Mouse (Mus musculus): ENCODE data around the gene Abca17. TPM values are rescaled to one million over a fixed set of nuclear protein-coding genes. Genes with fewer than 3 reads are reported as not detected.

Abca17 gene
- polyA plus RNA-seq, 1 experiment from 2014 or later: 0.16 TPM

GRCm38 (mm10) chr17:24359903-24360302 lies 9.0 kb upstream of the Abca17 start:
- 36% methylated on average over 2 of the region's 2 CpGs for whole genome bisulfite sequencing (ENCODE audit: missing documents)
- H3K79me2 ChIP-seq (ENCODE audit: inconsistent target): peaks cover 77% of the 10 kb centered on the region
- no peak overlapping the region for H3K4me3 ChIP-seq (ENCODE audit: inconsistent target)
- H3K36me3 ChIP-seq (ENCODE audit: inconsistent target): peaks cover 19% of the 10 kb centered on the region; the same call in 1 of the 2 replicates
- H3K27ac ChIP-seq: peak overlapping the region; percentile 21; the same call in 1 of the 2 replicates

- Histone ChIP-seq H3K79me2 (ENCODE audit: inconsistent target) (peaks cover 86% of the 10 kb centered on the region), H3K36me3 (ENCODE audit: inconsistent target) (peaks cover 11% of the 10 kb centered on the region; the same call in 1 of the 2 replicates), H3K27ac (no peak overlapping the region)
Observed at GRCm38 (mm10) chr17:24359006-24359405, 8.1 kb upstream of the Abca17 start.

GRCm38 (mm10) chr17:24355284-24355683 lies 4.4 kb upstream of the Abca17 start:
- Histone ChIP-seq H3K4me3 (ENCODE audit: inconsistent target) (no peak overlapping the region), H3K27ac (no peak overlapping the region), H3K79me2 (ENCODE audit: inconsistent target) (peaks cover 74% of the 10 kb centered on the region), H3K36me3 (ENCODE audit: inconsistent target) (peaks cover 10% of the 10 kb centered on the region; the same call in 1 of the 2 replicates)
- 98% methylated on average over 7 of the region's 8 CpGs for WGBS (ENCODE audit: missing documents)

More at GRCm38 (mm10) chr17:24359006-24359405, 8.1 kb upstream of the Abca17 start:
- no peak overlapping the region for H3K4me3 ChIP-seq (ENCODE audit: inconsistent target)
- WGBS (ENCODE audit: missing documents): 89% methylated on average over 8 of the region's 8 CpGs

GRCm38 (mm10) chr17:24353960-24354359 lies 3.1 kb upstream of the Abca17 start:
- WGBS (ENCODE audit: missing documents): 94% methylated on average over 3 of the region's 3 CpGs
- Histone ChIP-seq H3K79me2 (ENCODE audit: inconsistent target) (peaks cover 68% of the 10 kb centered on the region), H3K36me3 (ENCODE audit: inconsistent target) (peaks cover 10% of the 10 kb centered on the region; the same call in 1 of the 2 replicates), H3K4me3 (ENCODE audit: inconsistent target) (no peak overlapping the region), H3K27ac (no peak overlapping the region)

GRCm38 (mm10) chr17:24352370-24353194 lies 1.7 kb upstream of the Abca17 start:
- Histone ChIP-seq H3K79me2 (ENCODE audit: inconsistent target) (peaks cover 54% of the 10 kb centered on the region), H3K4me3 (ENCODE audit: inconsistent target) (peak overlapping the region; percentile 49), H3K36me3 (ENCODE audit: inconsistent target) (peaks cover 2% of the 10 kb centered on the region; the same call in 1 of the 2 replicates), H3K27ac (peak overlapping the region; percentile 43; the same call in 1 of the 2 replicates)
- 3% methylated on average over 36 of the region's 36 CpGs for WGBS (ENCODE audit: missing documents)

GRCm38 (mm10) chr17:24351760-24352357 lies 991 bp upstream of the Abca17 start, which contains the start of gene Abca3:
Gene Abca3, plus strand, starts transcription at chr17:24351950.
- WGBS (ENCODE audit: missing documents): 1% methylated on average over 55 of the region's 55 CpGs
- Histone ChIP-seq H3K4me3 (ENCODE audit: inconsistent target) (peak within 1 kb of the TSS; percentile 49), H3K36me3 (ENCODE audit: inconsistent target) (no peaks in the 10 kb centered on the region), H3K27ac (peak within 1 kb of the TSS; percentile 67), H3K79me2 (ENCODE audit: inconsistent target) (peaks cover 47% of the 10 kb centered on the region)

- peaks cover 32% of the 10 kb centered on the region for H3K79me2 ChIP-seq (ENCODE audit: inconsistent target)
- no peak overlapping the region for H3K4me3 ChIP-seq (ENCODE audit: inconsistent target)
- WGBS (ENCODE audit: missing documents): 10% methylated on average over 2 of the region's 2 CpGs
- H3K27ac ChIP-seq: no peak overlapping the region
- no peaks in the 10 kb centered on the region for H3K36me3 ChIP-seq (ENCODE audit: inconsistent target)
Observed at GRCm38 (mm10) chr17:24349176-24349575, 1.7 kb downstream of the Abca17 start.

- Histone ChIP-seq H3K36me3 (ENCODE audit: inconsistent target) (no peaks in the 10 kb centered on the region), H3K27ac (no peak overlapping the region), H3K4me3 (ENCODE audit: inconsistent target) (no peak overlapping the region), H3K79me2 (ENCODE audit: inconsistent target) (peaks cover 13% of the 10 kb centered on the region; the same call in 1 of the 2 replicates)
- WGBS (ENCODE audit: missing documents): 74% methylated on average over 7 of the region's 7 CpGs
Observed at GRCm38 (mm10) chr17:24346831-24347230, 4.0 kb downstream of the Abca17 start.

- peak overlapping the region; percentile 49 for H3K4me3 ChIP-seq (ENCODE audit: inconsistent target)
- peak overlapping the region; percentile 71 for H3K27ac ChIP-seq
- no peaks in the 10 kb centered on the region for H3K36me3 ChIP-seq (ENCODE audit: inconsistent target)
- peaks cover 13% of the 10 kb centered on the region; the same call in 1 of the 2 replicates for H3K79me2 ChIP-seq (ENCODE audit: inconsistent target)
- WGBS (ENCODE audit: missing documents): 2% methylated on average over 8 of the region's 8 CpGs
Observed at GRCm38 (mm10) chr17:24344672-24345071, 6.2 kb downstream of the Abca17 start.

- Histone ChIP-seq H3K4me3 (ENCODE audit: inconsistent target) (no peak overlapping the region), H3K36me3 (ENCODE audit: inconsistent target) (no peaks in the 10 kb centered on the region), H3K27ac (no peak overlapping the region), H3K79me2 (ENCODE audit: inconsistent target) (no peaks in the 10 kb centered on the region)
- WGBS (ENCODE audit: missing documents): 90% methylated on average over 7 of the region's 7 CpGs
Observed at GRCm38 (mm10) chr17:24327656-24328055, 23.2 kb downstream of the Abca17 start.

- 88% methylated on average over 10 of the region's 10 CpGs for WGBS (ENCODE audit: missing documents)
- Histone ChIP-seq H3K36me3 (ENCODE audit: inconsistent target) (no peaks in the 10 kb centered on the region), H3K79me2 (ENCODE audit: inconsistent target) (no peaks in the 10 kb centered on the region), H3K4me3 (ENCODE audit: inconsistent target) (no peak overlapping the region), H3K27ac (no peak overlapping the region)
Observed at GRCm38 (mm10) chr17:24325051-24325450, 25.8 kb downstream of the Abca17 start.

GRCm38 (mm10) chr17:24320826-24321225 lies 30.0 kb downstream of the Abca17 start:
- Histone ChIP-seq H3K27ac (no peak overlapping the region), H3K79me2 (ENCODE audit: inconsistent target) (no peaks in the 10 kb centered on the region), H3K36me3 (ENCODE audit: inconsistent target) (no peaks in the 10 kb centered on the region), H3K4me3 (ENCODE audit: inconsistent target) (no peak overlapping the region)
- WGBS (ENCODE audit: missing documents): 91% methylated on average over 3 of the region's 3 CpGs

GRCm38 (mm10) chr17:24307500-24307899 lies 43.4 kb downstream of the Abca17 start:
- no peak overlapping the region for H3K4me3 ChIP-seq (ENCODE audit: inconsistent target)
- no peak overlapping the region for H3K27ac ChIP-seq
- no peaks in the 10 kb centered on the region for H3K79me2 ChIP-seq (ENCODE audit: inconsistent target)
- no peaks in the 10 kb centered on the region for H3K36me3 ChIP-seq (ENCODE audit: inconsistent target)
- WGBS (ENCODE audit: missing documents): 14% methylated on average over 4 of the region's 4 CpGs

GRCm38 (mm10) chr17:24300651-24301050 lies 50.2 kb downstream of the Abca17 start:
- H3K79me2 ChIP-seq (ENCODE audit: inconsistent target): no peaks in the 10 kb centered on the region
- 95% methylated on average over 4 of the region's 4 CpGs for WGBS (ENCODE audit: missing documents)
- no peaks in the 10 kb centered on the region for H3K36me3 ChIP-seq (ENCODE audit: inconsistent target)
- no peak overlapping the region for H3K4me3 ChIP-seq (ENCODE audit: inconsistent target)
- no peak overlapping the region for H3K27ac ChIP-seq

GRCm38 (mm10) chr17:24289338-24289737 lies 61.5 kb downstream of the Abca17 start:
- no peaks in the 10 kb centered on the region for H3K79me2 ChIP-seq (ENCODE audit: inconsistent target)
- WGBS (ENCODE audit: missing documents): 52% methylated on average over 5 of the region's 5 CpGs
- no peak overlapping the region for H3K27ac ChIP-seq
- H3K4me3 ChIP-seq (ENCODE audit: inconsistent target): no peak overlapping the region
- no peaks in the 10 kb centered on the region for H3K36me3 ChIP-seq (ENCODE audit: inconsistent target)
